Mouse (Mus musculus) frontal cortex, postnatal 14 days (tissue): Measurements from ENCODE around the gene Taf13.
A peak's percentile ranks its signal among the peaks of the same experiment; 100 is the strongest.

Source experiments
- DNase-seq, 2 experiments: peaks; one replicate each; pipeline ENCODE4 v3.0.0; 2022; ENCODE audit warnings: low spot score in 2 of 2

Taf13 gene

DNA sequence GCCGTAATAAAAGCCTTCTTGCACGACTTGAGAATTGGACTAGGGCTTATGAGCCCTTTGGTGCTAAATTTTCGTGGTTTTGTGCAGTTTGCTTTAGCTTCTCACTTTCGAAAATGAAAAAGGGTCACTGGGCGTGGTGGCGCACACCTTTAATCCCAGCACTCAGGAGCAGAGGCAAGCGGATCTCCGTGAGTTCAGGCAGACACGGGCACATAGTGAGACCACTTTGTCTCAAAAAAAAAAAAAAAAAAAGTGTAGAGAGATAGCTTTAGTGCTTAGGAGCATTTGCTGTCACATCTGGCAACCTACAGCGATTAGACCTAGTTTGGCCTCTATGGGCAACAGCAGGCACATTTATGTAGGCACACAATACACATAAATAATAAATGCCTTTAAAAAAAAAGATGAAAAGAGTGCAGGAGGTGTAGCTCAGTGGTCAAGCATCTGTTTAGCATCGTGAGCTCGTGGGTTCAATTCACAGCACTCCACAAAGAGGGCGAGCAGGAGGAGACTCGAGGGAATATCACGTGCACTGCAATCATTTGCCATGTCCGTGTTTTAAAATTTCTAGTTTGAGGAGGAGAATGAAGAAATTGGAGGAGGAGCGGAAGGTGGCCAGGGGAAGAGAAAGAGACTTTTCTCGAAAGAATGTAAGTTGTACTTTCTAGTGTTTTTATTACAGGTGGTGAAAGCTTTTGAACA is 962 bp downstream of the Taf13 start:
- DNase-seq: no peak

DNA sequence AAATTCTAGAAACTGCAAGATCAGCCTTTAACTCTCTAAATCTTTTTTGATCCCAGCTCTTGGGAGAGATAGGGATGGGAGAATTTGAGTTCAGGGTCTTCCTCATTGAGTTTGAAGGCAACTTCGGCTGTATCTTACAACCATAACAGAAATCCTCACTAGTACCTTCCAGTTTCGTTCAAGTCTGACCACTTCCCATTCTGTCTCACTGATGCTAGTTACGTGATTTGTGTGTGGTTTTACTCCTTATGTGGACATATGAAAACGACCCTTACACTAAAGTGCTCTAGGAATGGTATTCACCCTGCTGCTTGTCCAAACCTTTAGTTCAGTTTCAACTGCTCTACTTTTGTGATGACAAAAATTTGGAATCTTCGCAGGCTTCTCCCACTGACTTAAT is 2.5 kb downstream of the Taf13 start:
- no peak for DNase-seq

DNA sequence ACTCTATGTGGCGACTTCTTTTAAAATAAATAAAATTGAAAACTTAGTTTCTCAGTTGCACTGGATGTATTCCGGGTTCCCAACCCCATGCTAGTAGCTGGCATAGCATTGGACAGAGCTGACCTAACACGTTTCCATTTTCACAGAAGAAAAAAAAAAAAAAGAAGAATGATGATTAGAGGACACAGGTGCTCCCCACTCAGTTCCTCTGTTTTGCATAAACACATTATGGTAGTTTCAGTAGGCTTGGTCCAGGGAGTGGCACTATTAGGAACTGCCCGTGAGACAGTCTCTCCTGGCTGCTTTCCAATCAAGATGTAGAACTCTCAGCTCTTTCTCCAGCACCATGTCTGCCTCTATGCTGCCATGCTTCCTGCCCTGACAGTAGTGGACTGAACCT is 13.1 kb downstream of the Taf13 start:
- no peak for DNase-seq

DNA sequence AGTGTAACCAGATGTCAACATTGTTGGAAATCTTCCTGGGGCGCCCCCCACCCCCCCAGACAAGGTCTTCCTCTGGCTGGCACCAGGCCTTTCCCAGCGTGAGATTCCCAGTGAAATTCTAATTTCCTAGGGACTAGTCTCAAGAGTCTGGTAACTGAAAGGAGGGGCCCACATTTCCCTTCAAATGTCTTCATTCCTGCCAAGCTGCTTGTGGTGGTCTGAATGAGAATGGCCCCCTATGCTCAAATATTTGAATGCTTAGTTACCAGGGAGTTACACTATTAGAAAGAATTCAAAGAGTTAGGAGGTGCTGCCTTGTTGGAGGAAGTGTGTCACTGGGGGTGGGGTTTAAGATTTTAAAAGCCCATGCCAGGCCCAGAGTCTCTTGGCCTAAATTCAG is 16.9 kb downstream of the Taf13 start:
- DNase-seq: no peak

DNA sequence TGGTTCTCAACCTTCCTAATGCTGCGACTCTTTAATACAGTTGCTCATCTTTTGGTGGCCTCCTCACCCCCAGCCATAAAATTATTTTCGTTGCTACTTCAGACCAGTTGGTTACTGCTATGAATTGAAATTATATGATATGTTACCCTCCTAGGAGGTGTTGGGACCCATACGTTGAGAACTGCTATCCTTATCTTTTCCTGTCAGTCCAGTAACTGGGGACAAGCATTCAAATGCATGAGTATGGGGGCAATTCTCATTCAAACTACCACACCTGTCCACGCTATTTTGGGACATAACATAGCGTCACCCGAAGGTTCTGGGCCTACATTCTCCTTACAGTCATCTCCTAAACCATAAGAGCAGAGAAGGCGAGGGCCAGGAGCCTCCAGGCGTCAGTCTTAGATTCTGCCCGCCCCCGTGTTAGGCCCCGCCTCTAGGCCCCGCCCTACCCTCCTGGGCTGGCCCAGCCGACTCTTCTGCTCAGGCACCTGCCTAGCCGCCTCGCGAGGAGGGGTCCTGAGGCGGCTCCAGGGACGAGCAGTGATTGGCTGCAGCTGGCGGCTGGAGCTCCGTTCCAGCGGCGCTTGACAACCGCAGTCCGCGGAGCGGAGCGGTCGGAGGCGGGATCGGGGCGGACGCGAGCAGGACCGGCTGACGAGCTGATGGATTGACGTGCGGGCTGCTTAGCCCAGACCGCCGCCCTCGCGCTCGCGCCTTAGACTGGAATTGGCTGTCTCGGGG is 19.5 kb downstream of the Taf13 start, which contains the start of gene Wdr47:
Wdr47 (plus strand) TSS at position 494 of the 744 bp plus-strand sequence.
- DNase-seq: peak; percentile 90 to 93

DNA sequence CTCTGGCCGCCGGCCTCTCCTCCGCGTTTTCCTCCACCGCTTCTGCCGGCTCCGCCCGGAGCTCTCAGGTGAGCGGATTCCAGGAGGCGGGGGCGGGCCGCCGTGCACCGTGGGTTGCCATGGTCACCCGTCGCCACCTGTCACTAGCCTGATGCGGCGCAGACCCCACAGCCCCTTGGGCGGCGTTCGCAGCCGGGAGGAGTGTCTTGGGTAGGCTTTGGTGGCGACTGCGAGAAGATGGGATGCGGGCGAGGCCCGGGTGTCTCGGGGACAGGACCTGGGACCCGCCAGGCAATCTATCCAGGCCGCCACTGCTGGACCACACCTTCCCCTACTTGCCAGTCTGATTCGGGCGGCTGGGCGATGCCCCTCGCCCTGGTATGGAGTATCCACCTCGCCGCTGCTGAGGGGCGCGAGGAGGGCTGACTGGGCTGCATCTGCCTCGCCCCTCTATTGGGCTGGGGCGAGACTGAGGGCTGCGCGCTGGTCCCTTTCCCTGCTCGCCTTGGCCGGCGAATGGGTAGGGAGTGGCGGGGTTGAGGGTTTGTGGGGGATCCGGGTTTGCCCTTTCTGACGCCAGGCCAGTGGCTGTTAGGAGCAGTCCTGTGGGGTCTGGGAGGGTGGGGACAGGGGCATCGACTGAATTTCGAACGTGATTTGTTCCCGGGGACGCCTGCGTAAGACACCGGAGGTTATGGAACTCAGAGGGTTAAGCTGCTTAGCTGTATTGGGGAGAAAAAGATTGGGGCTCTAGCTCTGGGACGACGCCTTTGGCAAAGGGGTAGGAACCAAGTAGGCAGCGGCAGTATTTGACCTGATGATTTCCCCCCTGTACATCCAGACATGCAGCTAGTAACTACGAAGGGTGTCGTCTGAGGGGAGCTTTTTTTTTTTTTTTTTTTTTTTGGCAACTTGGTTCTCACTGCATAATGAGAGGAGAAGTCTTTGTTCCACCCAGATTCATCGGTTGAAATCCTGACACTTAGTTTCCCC is 20.3 kb downstream of the Taf13 start:
- DNase-seq: no peak

DNA sequence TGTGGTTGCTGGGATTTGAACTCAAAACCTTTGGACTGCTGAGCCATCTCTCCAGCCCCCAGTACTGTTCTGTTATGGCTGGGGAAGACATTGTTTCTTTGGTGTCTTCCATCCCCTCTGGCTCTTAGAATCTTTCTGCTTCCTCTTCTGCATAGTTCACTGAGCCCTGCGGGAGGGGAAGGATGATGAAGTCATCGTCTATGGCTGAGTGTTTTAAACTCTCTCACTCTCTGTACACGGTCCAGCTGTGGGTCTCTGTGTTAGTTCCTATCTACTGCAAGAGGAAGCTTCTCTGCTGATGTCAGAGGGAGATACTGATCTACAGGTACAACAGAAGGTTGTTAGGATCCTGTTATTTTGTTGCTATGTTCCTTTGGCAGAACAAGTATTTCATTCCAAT is 37.4 kb downstream of the Taf13 start:
- no peak for DNase-seq
